Mouse (Mus musculus): ENCODE results near the gene Sema6d.

DNA sequence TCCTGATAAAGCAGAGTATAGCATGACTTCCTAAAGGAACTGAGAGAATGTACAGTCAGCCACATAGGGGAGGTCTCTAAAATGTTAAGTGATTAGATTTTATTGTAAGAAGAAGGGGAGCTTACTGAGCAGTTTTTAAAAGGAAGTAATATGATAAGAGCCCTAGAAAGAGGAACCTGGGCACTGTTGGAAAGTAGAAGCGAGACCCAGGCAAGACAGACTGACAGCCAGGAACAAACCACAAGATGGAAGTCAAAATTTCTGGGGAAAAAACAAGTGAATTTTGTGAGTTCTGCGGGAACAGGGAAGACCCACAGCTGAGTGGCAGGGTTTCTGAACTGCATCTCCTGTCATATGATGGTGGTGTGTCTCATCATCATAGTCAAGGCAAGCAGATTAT lies 486.3 kb downstream of the Sema6d start:
- TF ChIP-seq POLR2A (IDR thresholded peaks at IDR 0.05; ENCODE audit: insufficient read depth, low read depth, low read length) (no peak), CTCF (IDR thresholded peaks at IDR 0.05; ENCODE audit: insufficient read depth, low read depth, low read length) (no peak)

Data from olfactory bulb, adult 2 months (tissue).